Mouse (Mus musculus): Measurements from ENCODE around the gene Zbtb34.
A peak's percentile ranks its signal among the peaks of the same experiment; 100 is the strongest.

Zbtb34 gene

DNA sequence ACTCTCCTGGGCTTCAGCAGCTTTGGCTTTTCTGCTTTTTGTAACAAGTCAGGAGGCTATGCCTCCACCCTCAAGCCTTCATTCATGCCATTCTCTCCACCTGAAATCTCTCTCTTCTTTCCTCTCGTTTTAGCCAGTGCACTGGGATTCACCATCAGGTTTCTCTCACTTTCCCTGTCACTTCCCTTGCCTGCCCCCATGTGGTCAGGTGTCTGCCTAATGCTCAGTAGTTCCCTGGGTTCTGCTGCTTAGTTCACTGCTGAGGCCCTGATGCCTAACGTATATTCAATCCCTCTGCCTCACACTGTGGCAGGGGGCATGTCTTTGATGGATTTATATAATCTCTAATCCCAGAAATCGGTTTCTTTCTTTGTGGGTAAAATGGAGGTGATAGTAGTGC lies 29.9 kb downstream of the Zbtb34 start:
- DNase-seq (ENCODE audit: low read depth, low spot score), result no peak

GRCm38 (mm10) chr2:33400541-33400940 lies 30.6 kb downstream of the Zbtb34 start:
- DNase-seq (ENCODE audit: low read depth, low spot score), result no peak

DNA sequence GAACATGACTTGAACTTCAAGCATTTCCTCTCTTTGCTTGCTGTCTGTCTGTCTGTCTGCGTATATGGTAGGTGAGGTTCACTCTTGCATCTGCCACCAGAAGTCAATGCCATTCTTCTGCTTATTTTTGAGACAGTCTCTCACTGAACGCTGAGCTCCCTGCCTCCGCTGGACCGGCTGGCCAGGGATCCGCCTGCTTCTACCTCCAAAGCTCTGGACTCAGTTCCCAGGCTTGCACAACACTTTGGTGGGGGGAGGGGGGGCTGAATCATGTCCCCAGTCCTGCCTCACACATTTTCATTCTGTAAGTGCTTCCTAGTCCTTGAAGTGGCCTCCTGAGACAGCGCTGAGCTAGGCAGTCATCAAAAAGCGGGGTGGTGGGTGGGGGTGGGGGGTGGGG lies 32.0 kb downstream of the Zbtb34 start:
- no peak for DNase-seq (ENCODE audit: low read depth, low spot score)

- DNase-seq (ENCODE audit: low read depth, low spot score), result no peak
Observed at GRCm38 (mm10) chr2:33397036-33397435, 34.1 kb downstream of the Zbtb34 start.

- DNase-seq (ENCODE audit: low read depth, low spot score), result no peak
Observed at GRCm38 (mm10) chr2:33395053-33395452, 36.1 kb downstream of the Zbtb34 start.

GRCm38 (mm10) chr2:33393951-33394635 lies 37.0 kb downstream of the Zbtb34 start:
- DNase-seq (ENCODE audit: low read depth, low spot score), result no peak

DNA sequence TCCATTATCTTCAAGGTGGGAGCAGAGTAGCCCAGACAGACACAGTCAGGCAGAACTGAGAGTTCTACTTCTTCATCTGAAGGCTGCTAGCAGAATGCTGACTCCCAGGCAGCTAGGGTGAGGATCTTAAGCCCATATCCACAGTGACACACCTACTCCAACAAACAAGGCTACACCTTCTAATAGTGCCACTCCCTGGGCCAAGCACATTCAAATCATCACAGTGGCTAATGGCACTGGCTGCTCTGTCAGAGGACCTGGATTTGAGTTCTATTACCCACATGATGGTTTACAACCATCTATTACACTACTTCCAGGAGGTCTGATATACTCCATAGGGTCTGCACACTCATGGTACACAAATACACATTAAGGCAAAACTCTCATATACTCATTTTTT lies 38.1 kb downstream of the Zbtb34 start:
- DNase-seq (ENCODE audit: low read depth, low spot score), result no peak

DNA sequence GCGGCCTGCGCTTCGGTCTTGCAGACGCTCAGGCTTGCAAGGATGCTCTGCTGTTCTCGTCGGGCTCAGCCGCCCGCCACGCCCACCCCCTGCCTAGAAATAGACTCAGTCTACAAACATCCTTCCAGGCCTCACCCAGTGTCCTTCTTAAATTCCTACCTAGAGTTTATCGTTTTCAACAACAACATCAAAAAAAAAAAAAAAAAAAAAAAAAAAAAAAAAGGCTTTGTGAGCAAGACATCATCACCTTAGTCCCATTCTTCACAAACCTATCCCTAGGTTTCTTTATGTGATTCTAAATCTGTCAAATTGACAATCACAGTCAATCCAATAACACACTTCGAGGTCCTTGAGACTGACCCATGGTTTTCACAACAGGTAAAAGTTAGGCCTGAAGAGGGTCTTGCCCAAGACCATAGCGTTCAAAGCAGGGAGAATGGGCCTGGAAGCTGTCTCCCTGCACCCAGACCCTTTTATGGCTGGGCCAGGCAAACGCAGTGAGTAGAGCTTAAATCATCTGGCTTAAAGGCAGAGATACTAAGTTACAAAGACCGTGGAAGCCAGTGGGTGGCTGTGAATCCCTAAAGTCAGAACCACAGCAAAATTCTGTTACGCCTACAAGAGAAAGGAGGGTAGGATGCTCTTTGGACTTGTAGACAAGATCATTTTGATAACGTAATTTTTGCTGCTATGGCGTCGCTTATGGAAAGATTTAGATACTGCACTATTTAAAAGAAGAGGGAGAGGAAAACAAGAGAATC lies 59.3 kb downstream of the Zbtb34 start:
- DNase-seq (ENCODE audit: low read depth, low spot score), result no peak

DNA sequence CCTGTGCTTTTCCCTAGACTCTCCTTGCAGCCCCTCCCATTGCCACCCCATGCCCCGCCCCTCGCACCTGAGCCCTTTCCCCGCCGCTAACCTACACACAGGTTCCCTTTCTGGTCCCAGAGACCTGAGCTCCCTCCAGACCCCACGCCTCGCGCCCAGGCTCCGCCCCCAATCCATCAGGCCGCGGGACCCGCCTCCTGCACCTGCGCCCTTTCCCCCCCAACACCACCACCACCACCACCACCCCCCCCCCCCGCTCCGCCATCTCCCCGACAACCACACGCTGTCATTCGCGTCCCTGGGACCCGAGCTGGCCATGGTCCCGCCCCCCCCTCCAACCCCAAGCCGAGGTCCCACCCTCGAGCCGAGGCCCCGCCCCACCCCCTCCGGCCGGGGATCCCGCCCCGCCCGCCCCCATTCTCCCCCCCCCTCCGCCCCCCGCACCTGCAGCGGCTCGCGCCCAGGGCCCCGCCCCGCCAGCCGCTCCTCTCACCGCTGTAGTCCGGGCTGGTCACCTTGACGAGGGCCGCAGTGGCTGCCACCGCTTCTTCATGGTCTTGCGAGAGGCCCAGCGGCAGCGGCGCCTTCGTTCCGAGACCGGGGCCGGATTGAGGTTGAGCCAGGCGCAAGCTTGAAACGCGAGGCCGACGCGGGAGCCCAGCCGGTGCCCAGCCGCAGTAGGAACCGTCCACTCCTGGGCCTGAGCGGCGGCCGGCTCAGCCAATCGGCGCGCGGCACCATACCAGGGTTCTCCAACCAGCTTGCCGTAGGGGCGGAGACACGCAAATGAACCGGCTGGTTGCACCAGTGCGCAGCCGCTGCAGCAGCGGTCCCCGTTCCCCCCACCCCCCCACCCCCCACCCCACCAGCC lies 60.1 kb downstream of the Zbtb34 start, which contains the start of gene Ralgps1:
Ralgps1 (minus strand) TSS at position 710 of the 871 bp plus-strand sequence.
- peak; percentile 94 for DNase-seq (ENCODE audit: low read depth, low spot score)

DNA sequence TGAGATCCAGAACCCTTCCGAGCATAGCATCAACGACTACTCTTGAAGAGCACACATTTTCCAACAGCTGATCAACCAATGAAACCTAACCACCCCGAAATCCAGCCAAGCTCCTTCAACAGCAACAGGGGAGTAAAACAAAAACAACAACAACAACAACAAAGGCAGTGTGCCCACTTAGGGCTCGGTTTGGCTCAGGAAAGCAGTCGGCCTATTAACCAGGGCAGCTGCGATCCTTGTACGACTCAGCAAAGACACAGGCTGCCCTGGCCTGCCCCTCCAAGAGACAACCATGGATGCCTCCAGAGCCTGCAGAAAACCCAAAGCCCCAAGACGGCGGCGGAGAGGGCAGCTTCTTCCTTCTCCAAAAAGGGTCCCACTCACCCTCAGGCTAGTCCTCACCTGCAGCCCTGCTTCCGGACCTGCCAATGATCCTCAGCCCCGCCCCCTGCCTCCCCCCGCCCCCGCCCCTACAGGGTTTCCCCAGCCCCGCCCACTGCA lies 60.8 kb downstream of the Zbtb34 start:
- peak; percentile 1 for DNase-seq (ENCODE audit: low read depth, low spot score)

DNA sequence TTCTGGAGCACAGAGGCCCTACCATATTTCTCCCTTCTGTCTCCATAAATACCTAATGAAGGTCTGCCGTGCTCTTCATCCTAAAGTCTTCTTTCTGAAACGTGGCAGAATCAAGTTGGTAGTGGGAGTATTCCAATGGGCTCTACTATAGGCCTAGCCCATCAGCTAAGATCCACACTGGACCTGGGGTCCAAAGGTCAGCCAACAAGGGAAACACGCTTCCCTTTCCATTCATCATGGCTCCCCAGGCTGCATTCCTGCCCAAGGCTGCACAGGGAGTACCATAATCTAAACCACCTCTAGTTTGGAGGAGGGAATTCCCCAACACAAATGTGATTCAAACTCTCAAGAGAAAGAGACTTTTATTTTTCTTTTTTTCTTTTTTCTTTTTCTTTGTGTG lies 61.7 kb downstream of the Zbtb34 start:
- DNase-seq (ENCODE audit: low read depth, low spot score), result no peak

GRCm38 (mm10) chr2:33368486-33368885 lies 62.6 kb downstream of the Zbtb34 start:
- no peak for DNase-seq (ENCODE audit: low read depth, low spot score)

DNA sequence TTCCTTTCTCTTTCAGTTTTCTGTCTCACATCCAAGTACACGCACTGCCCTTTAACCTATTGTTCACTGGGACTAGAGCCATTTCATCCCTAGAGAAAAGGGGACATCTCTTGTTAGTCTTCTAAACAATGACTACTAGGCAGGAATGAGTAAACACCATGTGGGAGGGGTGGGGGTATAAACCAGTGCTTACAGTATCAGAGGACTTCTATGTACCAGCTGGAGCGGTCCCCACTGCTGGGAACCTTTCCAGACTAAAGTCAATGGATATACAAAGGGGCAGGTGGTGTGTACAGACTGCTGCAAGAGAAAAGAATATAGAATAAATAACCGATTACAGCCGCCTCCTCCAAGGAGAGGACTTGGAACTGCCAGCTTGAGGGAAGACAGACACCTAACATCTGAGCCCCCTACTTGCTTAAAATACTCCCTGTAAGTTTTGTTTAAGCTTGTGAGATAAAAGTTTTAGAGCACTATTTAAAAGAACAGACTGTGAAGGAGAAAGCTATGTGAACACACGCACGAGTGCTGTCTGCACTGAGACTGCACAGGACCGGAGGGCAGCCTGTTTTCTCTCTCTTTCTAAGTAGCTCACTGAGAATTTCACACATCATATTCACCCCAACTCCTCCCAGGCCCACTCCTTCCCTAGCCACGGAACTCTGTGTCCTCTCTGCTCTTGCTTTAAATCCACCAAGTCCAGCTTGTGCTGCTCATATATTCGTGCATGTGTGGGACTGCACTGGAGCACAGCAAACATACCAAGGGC lies 65.2 kb downstream of the Zbtb34 start:
- no peak for DNase-seq (ENCODE audit: low read depth, low spot score)

DNA sequence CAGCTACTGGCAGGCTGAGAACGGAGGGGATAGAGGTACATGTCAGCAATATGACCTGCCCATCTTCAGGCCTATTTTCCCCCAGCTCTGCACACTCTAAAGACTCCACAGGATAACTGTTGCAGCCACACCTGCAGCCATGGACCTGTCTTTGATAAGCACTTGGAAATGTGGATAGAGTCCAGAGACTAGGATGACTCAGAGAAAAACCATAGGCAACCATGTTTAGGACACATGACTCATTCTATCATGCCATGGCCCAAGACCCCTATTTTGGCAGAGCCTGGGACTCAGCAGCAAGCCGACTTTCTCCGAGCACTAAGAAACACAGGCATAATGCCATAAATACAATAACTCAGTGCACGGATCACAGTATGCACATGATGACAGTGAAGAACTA lies 66.5 kb downstream of the Zbtb34 start:
- DNase-seq (ENCODE audit: low read depth, low spot score), result no peak

DNA sequence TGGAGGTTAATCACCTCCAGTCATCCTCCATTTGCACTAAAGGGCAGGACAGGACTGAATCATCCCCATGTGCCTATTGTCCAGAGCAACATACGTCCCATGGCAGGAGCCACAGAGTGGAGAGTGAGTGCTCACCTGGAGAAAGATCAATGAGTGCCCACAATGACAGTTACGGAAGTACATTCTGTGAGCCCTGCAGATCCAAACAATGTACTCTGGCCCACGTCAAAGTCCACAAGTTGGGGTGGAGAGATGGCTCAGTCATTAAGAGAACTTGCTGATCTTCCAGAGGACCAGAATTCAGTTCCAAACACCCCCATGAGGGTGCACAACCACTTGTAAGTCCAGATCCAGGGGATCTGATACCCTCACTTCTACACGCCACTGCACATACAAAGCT lies 67.2 kb downstream of the Zbtb34 start:
- DNase-seq (ENCODE audit: low read depth, low spot score), result no peak

DNA sequence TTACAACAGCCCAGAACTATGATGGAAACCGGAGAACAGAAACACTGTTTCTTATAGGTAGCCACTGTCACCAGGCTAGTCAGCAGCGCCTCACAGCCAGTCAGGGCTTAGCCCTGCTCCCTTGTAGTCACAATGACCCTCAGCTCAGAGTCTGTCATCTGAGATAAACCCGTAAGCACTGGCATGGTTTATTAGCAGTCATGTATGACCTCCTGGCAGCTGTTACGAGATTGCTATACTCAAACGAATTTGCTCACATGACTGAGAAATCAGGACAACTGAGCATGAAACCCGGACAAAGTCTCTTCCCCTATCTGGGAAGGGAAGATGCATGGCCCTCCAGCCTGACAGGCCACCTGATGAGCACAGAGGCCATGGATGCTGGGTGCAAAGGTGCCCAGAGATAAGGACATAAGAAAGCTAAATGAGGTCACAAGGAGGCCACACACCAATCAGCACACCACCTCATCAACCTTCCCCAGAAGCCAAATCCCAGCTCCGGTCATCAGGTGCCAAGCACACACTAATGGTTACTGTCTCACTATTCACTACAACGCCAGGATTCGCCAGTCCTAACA lies 69.9 kb downstream of the Zbtb34 start:
- no peak for DNase-seq (ENCODE audit: low read depth, low spot score)

GRCm38 (mm10) chr2:33360564-33360963 lies 70.6 kb downstream of the Zbtb34 start:
- no peak for DNase-seq (ENCODE audit: low read depth, low spot score)

DNA sequence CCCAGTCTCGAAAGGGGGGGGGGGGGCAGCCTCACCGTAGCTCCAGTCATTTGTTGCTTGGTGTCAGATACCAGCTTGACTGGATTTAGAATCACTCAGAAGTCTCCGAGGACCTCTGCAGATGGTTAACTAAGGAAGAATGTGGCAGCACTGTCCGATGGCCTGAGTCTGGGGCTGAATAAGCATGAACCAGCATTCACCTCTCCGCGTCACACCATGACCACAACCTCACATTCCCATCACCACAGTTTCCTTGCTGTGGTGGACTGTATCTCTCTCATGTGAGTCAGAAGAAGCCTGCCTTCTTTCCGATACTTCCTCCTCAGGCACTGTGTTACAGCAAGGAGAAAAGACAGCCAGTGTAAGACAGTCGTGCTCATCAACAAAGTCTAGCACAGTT lies 71.9 kb downstream of the Zbtb34 start:
- no peak for DNase-seq (ENCODE audit: low read depth, low spot score)

- no peak for DNase-seq (ENCODE audit: low read depth, low spot score)
Observed at GRCm38 (mm10) chr2:33357250-33357838, 73.8 kb downstream of the Zbtb34 start.
